Mouse (Mus musculus): ENCODE measurements around the gene Atp6v1fnb.

DNA sequence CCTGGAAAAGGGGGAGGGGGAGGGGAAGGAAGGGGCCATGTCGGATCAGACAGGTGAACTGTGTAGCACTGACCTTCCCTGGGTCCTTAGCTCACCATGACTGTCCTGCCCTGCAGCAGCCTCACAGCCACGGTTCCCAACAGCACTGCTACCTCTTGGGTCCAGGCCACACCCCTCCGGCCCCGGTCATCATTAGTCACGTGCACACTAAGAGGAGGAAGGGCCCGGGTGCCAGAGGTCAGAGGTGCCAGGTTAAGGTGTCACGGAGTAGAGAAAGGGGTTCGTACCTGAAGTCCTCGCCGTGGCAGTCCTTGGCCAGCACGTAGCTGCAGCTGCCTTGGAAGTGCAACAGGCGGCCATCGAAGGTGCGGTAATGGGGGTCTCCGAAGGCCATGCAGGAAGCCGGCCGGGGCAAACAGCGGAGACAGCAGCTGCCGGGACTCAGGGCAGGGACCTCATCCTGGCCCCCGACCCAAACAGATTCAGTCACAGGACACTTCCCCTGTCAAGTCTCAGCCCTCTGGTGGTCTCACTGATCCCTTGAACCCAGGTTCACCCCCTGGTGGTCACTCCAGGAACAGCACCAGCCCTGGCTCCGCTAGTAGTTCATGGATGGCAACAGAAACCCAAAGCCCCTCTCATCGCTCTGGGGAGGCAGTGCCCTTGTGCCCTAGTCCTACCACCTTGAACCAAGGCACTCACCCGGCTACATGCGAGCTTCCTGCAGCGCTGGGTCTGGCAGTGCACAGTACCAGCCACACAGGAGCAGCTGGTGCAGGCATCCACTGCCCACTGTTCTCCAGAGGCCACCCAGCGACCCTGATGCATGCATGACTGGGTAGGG is 13.7 kb downstream of the Atp6v1fnb start:
- TF ChIP-seq POLR2A (IDR thresholded peaks at IDR 0.05; ENCODE audit: control insufficient read depth in 1 of 2, insufficient read depth in 1 of 2, low read depth in 1 of 2, low read length in 2 of 2, poor library complexity in 1 of 2) (no peak), JUND (IDR thresholded peaks at IDR 0.05; ENCODE audit: low read depth, low read length) (no peak), GATA1 (IDR thresholded peaks at IDR 0.05; ENCODE audit: low read depth, low read length) (no peak), CTCF (IDR thresholded peaks at IDR 0.05 in 2 of 3, conservative IDR thresholded peaks at IDR 0.05 in 1 of 3; ENCODE audit: control insufficient read depth in 1 of 3, insufficient read depth in 1 of 3, low read depth in 2 of 3, low read length in 3 of 3, poor library complexity in 1 of 3, severe bottlenecking in 1 of 3) (peak; percentile 79 to 89 (median 81)), UBTF (IDR thresholded peaks at IDR 0.05; ENCODE audit: borderline replicate concordance, insufficient read depth, low read depth, low read length) (no peak), MEF2A (IDR thresholded peaks at IDR 0.05; ENCODE audit: extremely low read depth, insufficient replicate concordance, low read depth, low read length, poor library complexity, severe bottlenecking) (no peak), USF2 (IDR thresholded peaks at IDR 0.05; ENCODE audit: borderline replicate concordance in 1 of 2, insufficient read depth in 1 of 2, low read depth in 1 of 2, low read length in 2 of 2) (no peak), MAX (IDR thresholded peaks at IDR 0.05; ENCODE audit: low read length) (no peak), HCFC1 (IDR thresholded peaks at IDR 0.05; ENCODE audit: low read depth, low read length) (no peak), POLR2AphosphoS5 (IDR thresholded peaks at IDR 0.05; ENCODE audit: borderline replicate concordance, low read depth, low read length) (no peak), MXI1 (IDR thresholded peaks at IDR 0.05; ENCODE audit: low read depth, low read length) (no peak), USF1 (IDR thresholded peaks at IDR 0.05; ENCODE audit: low read depth, low read length) (no peak), KAT2A (conservative IDR thresholded peaks at IDR 0.05; ENCODE audit: low read depth, low read length) (no peak), ZNF384 (IDR thresholded peaks at IDR 0.05; ENCODE audit: low read depth, low read length) (no peak)

All from MEL (cell line).